Mouse (Mus musculus) embryonic facial prominence, embryonic 13.5 days (tissue): ENCODE results near the gene Got2. TPM values are rescaled to one million over a fixed set of nuclear protein-coding genes. Genes with fewer than 3 reads are reported as not detected.

Experiments used
- ATAC-seq: fragments of 200-750 bp; cut with Nextera tagmentation; 2 replicates; pipeline ENCODE4 v1.8.0; 2017; ENCODE audit warnings: low read depth; ENCODE audit not compliant: insufficient number of reproducible peaks, insufficient read depth, low FRiP score, low TSS enrichment
- H3K27ac ChIP-seq: fragments of 300-500 bp; sonication (generic); 2 replicates; pipeline ENCODE4 v1.5.1; 2015; ENCODE audit warnings: moderate library complexity, mild to moderate bottlenecking, inconsistent platforms
- H3K27me3 ChIP-seq: fragments of 300-500 bp; sonication (generic); 2 replicates; pipeline ENCODE4 v1.6.1; 2015; ENCODE audit warnings: mild to moderate bottlenecking, inconsistent platforms
- H3K36me3 ChIP-seq: fragments of 300-500 bp; sonication (generic); 2 replicates; pipeline ENCODE4 v1.6.1; 2015; ENCODE audit warnings: mild to moderate bottlenecking, inconsistent platforms
- H3K4me1 ChIP-seq: fragments of 300-500 bp; sonication (generic); 2 replicates; pipeline ENCODE4 v1.6.1; 2015; ENCODE audit warnings: inconsistent platforms
- H3K4me2 ChIP-seq: fragments of 300-500 bp; sonication (generic); 2 replicates; pipeline ENCODE4 v1.6.1; 2015; ENCODE audit warnings: moderate library complexity, mild to moderate bottlenecking, inconsistent platforms
- H3K4me3 ChIP-seq: fragments of 300-500 bp; sonication (generic); 2 replicates; pipeline ENCODE4 v1.5.1; 2015; ENCODE audit warnings: mild to moderate bottlenecking, inconsistent platforms
- H3K9ac ChIP-seq: fragments of 300-500 bp; sonication (generic); 2 replicates; pipeline ENCODE4 v1.6.1; 2015; ENCODE audit warnings: mild to moderate bottlenecking, inconsistent platforms
- H3K9me3 ChIP-seq: fragments of 300-500 bp; sonication (generic); 2 replicates; pipeline ENCODE4 v1.6.1; 2016; ENCODE audit warnings: inconsistent platforms
- WGBS: fragments of 180-500 bp; shearing (Covaris S2); methylation state at CpG from one replicate; pipeline ENCODE4 v1.1.7; 2015; ENCODE audit warnings: mixed read lengths; 5-methylcytosine and 5-hydroxymethylcytosine counted together
- polyA plus RNA-seq: library from polyadenylated mRNA; unstranded; fragments of >200 nt; fragmentation: Nextera tagmentation; extraction: Ambion mirVana; gene quantifications from 2 replicates; pipeline ENCODE4 v1.2.1, GENCODE M21; 2015

The Got2 gene
- polyA plus RNA-seq, 1 experiment from 2014 or later = 167 TPM

DNA sequence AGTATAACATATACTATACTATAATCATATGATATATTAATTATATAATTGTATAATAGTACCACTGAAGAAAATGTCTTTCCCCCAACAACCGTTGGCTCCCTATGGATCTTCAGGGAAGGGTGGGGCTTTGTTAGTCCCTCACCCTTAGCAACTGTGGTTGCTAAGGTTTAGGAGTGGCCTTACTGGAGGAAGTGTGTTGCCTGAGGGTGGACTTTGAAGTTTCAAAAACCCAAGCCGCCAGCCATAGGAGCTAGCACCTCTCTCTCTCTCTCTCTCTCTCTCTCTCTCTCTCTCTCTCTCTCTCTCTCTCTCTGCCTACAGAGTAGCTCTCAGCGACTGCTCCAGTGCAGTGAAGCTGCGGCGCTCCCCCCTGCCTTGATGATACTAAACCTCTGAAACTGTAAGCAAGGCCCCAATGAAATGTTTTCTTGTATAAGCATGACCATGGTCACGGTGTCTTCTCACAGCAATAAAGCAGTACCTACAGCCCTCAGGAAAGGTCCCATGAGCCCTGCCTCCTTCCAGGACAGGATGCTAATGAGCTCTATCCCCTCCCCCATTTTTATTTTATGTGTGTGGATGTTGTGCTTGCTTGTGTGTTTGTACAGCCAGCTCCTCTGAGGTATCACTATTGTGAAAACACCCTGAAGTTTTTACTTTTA is 72.2 kb downstream of the Got2 start:
- H3K4me3 ChIP-seq = no peak overlapping the region
- ATAC-seq = no peak
- H3K4me2 ChIP-seq = no peak overlapping the region
- H3K9ac ChIP-seq = no peak overlapping the region
- no peaks in the 10 kb centered on the region for H3K9me3 ChIP-seq
- H3K27me3 ChIP-seq = no peaks in the 10 kb centered on the region
- 0 out of 2 replicates have a peak, but pooled peaks cover 5% of the 10 kb centered on the region for H3K4me1 ChIP-seq
- H3K36me3 ChIP-seq = no peaks in the 10 kb centered on the region
- H3K27ac ChIP-seq = no peak overlapping the region
- WGBS = 37% methylated on average over 6 of the region's 6 CpGs

Other genes with a start within 250 kb of the Got2 start
- gene Ndrg4, start 211.6 kb downstream of the Got2 start, polyA plus RNA-seq = 16.2 and 18.0 TPM in 2 replicates
- 20.3 and 21.0 TPM in 2 replicates for gene Setd6, start 172.7 kb downstream of the Got2 start, polyA plus RNA-seq
- 62.7 and 71.6 TPM in 2 replicates for gene Cnot1, start 81.1 kb downstream of the Got2 start, polyA plus RNA-seq
- gene Sap18b, start 63.2 kb downstream of the Got2 start, polyA plus RNA-seq = 351 and 378 TPM in 2 replicates
- 14.9 and 17.5 TPM in 2 replicates for gene Slc38a7, start 35.0 kb downstream of the Got2 start, polyA plus RNA-seq